Mouse (Mus musculus) thymus, adult 2 months (tissue): ENCODE measurements at regions not wholly inside any gene's neighbourhood (a gene's known extent, or its start where the extent isn't known, plus 50 kb on each side); places are given as distances from the start of the nearest gene placed in this dataset.

Experiments
- DNase-seq: peaks from one replicate; pipeline ENCODE4 v3.0.0; 2021
- H3K27ac ChIP-seq: fragments of 200-500 bp; 2 replicates; pipeline ENCODE4 v1.5.1; 2012; ENCODE audit warnings: low read length, control low read depth; ENCODE audit not compliant: control insufficient read depth, insufficient read depth
- H3K27me3 ChIP-seq: fragments of 200-500 bp; 2 replicates; pipeline ENCODE4 v1.6.1; 2012; ENCODE audit warnings: mild to moderate bottlenecking, low read length, moderate library complexity, mixed read lengths; ENCODE audit not compliant: control insufficient read depth, insufficient read depth
- H3K36me3 ChIP-seq: fragments of 200-500 bp; 2 replicates; pipeline ENCODE4 v1.6.1; 2012; ENCODE audit warnings: mild to moderate bottlenecking, low read length, moderate library complexity; ENCODE audit not compliant: control insufficient read depth, insufficient read depth
- H3K4me1 ChIP-seq: fragments of 200-500 bp; replicated peaks from 2 replicates; pipeline ENCODE4 v1.6.1; 2012; ENCODE audit warnings: low read length; ENCODE audit not compliant: control insufficient read depth, insufficient read depth
- H3K4me3 ChIP-seq: fragments of 200-500 bp; 2 replicates; pipeline ENCODE4 v1.5.1; 2012; ENCODE audit warnings: mild to moderate bottlenecking, low read length, control low read depth, moderate library complexity; ENCODE audit not compliant: control insufficient read depth, insufficient read depth
- CTCF ChIP-seq: fragments of 200-500 bp; IDR thresholded peaks from 2 replicates; pipeline ENCODE4 v1.5.1; 2012; ENCODE audit warnings: mild to moderate bottlenecking, control low read depth, low read length, moderate library complexity, borderline replicate concordance; ENCODE audit not compliant: control insufficient read depth, poor library complexity, insufficient read depth; ENCODE audit errors: extremely low read depth
- POLR2A ChIP-seq: fragments of 200-500 bp; IDR thresholded peaks from 2 replicates; pipeline ENCODE4 v1.6.1; 2012; ENCODE audit warnings: mild to moderate bottlenecking, low read length, control low read depth, moderate library complexity; ENCODE audit not compliant: control insufficient read depth, poor library complexity, insufficient read depth; ENCODE audit errors: extremely low read depth
- WGBS: fragments of 180-500 bp; shearing (Covaris S2); methylation state at CpG from one replicate; pipeline ENCODE4 v1.1.7; 2018; 5-methylcytosine and 5-hydroxymethylcytosine counted together

DNA sequence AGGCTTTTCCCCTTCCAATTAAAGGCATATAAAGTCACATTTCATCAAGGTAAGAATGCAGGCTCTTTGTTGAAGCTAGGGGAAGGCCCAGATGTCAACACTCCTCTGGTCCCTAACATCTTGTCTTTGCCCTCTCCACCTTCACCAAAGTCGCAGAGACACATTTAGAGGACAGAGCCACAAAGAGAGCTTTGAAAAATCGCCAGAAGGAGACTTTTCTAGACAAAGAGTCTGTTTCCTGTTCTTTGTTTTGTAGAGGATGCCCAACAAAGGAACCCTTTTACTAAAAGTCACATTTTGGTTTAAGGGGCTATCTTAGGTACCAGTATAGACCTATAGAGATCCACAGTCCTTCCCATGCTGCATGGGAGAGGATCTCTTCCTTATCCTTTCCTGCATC, 269.9 kb upstream of the Ncam1 start:
- DNase-seq = no peak
- H3K4me3 ChIP-seq = no peak overlapping the region
- H3K4me1 ChIP-seq = no peaks in the 10 kb centered on the region
- H3K36me3 ChIP-seq = no peaks in the 10 kb centered on the region
- no peak overlapping the region for H3K27ac ChIP-seq
- WGBS = 50% methylated on average over 2 of the region's 2 CpGs
- no peaks in the 10 kb centered on the region for H3K27me3 ChIP-seq
- TF ChIP-seq CTCF (no peak), POLR2A (no peak)

DNA sequence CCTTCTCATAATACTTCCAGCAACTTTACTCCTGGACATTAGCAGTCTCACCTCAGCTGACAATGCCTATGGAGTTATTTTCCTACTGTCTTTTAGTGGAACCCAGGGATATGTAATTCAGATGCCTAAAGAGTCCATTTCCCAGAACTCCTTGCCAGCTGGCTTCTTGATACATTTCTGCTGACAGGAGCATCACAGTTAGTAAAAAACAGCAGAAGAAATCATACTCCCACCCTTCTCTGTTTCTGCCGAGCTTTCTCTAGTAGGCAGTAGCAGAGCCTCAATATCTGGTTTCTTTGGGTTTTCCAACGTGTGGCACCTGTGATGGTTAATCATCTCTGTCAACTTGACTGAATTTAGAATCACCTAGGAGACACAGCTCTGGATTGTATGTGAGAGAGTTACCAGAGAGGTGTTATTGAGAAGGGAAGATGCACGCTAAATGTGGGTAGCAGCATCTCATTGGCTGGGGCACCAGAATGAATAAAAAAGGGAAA, 269.1 kb upstream of the Ncam1 start:
- TF ChIP-seq CTCF = no peak
- TF ChIP-seq POLR2A = no peak
- no peaks in the 10 kb centered on the region for H3K4me1 ChIP-seq
- DNase-seq = no peak
- no peak overlapping the region for H3K27ac ChIP-seq
- H3K4me3 ChIP-seq = no peak overlapping the region
- no peaks in the 10 kb centered on the region for H3K36me3 ChIP-seq
- H3K27me3 ChIP-seq = no peaks in the 10 kb centered on the region
- WGBS = 84% methylated on average over 3 of the region's 3 CpGs

DNA sequence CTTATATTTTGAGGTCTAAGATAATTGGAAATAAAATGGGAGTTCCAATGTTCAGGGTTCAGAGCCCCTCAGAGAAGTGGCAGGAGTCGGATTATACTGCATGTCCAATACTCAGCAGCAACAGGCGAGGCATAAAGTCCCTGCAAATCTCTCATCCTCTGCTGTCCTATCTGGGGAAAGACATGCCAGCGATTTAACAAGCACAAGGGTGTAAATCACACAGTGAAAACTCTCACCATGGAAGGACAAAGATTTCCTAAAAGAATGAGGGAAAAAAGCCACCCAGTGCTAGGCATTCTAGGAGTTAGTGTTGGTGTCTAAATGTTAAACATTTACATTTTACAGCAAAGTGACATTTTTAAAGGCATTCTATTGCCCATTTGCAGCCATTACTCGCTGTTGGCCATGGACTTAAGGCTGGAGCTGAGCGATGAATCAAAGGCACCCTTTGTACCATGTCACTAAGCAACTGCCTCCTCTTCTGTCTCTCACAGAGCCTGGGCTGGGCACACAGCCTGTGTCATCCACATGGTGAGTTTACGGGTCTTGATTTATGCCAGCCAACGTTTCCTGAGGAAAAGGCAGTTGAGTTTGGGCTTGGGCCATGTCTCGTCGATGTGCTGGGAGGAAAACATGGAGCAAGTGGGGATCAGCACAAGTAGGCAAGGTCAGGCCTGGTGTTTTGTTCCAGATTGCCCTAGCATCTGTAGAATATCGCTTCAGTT, 265.9 kb upstream of the Ncam1 start:
- Histone ChIP-seq H3K4me1 (no peaks in the 10 kb centered on the region), H3K27me3 (no peaks in the 10 kb centered on the region), H3K27ac (no peak overlapping the region), H3K36me3 (no peaks in the 10 kb centered on the region), H3K4me3 (no peak overlapping the region)
- WGBS = 82% methylated on average over 10 of the region's 10 CpGs
- TF ChIP-seq POLR2A (no peak), CTCF (no peak)
- no peak for DNase-seq

DNA sequence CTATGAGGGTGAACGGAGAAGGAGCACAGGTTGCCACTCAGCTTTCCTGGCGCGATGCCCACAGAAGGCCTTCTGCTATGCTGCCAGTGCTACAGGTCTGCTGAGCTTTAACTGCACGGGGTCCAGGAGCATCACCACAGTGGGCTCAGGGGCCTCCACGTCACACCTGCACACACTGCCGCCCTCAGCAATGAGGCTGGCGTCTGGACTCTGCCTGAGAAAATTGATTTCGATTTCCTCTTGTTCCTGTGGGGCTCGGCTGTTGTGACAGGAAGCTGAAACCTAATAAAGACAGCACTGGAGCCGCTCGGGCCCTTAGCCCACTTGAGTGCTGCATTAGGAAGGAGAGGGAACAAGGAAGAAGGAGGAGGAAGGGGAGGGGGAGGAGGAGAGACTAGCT, 239.5 kb upstream of the Ncam1 start:
- H3K4me1 ChIP-seq = no peaks in the 10 kb centered on the region
- no peaks in the 10 kb centered on the region for H3K27me3 ChIP-seq
- no peak for TF ChIP-seq POLR2A
- TF ChIP-seq CTCF = no peak
- H3K36me3 ChIP-seq = no peaks in the 10 kb centered on the region
- no peak overlapping the region for H3K4me3 ChIP-seq
- WGBS = 39% methylated on average over 11 of the region's 11 CpGs
- H3K27ac ChIP-seq = no peak overlapping the region
- DNase-seq = no peak

DNA sequence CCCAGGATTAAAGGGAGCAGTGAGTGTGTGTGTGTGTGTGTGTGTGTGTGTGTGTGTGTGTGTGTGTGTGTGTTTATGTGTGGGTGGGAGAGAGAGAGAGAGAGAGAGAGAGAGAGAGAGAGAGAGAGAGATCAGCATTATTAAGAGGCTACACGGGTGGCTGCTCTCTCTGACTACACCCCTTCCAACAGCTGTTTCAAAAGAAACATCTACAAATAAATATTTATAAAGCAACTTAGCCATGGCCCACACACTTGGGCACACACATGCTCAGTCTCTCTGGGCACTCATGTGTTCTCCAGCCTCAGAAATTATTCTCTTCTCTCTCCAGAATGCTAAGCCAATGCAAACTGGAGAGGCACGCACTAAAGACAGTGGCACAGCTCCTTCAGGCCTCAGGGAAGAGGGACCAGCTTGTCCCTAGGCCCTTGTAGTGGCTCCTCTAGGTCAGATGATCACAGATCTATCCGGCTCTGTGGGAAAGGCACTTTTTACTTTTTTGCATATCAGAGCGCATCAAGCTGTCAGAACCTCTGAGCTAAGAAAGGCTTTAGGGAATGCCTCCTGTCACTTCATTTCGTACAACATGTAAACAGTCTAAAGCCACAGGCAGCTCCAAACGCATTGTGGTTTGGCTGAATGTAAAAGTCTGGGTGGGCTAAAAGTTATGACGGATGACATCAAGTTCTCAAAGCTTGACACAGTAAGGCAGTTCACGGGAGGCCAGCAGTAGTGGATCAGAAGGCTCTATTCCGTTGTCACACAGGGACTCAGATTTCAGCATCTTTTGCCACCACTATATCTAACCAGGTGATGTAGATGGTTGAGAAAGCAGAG, 233.8 kb upstream of the Ncam1 start:
- WGBS = 74% methylated on average over 9 of the region's 9 CpGs
- H3K27ac ChIP-seq = no peak overlapping the region
- no peak overlapping the region for H3K4me3 ChIP-seq
- DNase-seq = no peak
- H3K27me3 ChIP-seq = no peaks in the 10 kb centered on the region
- no peak for TF ChIP-seq CTCF
- no peak for TF ChIP-seq POLR2A
- no peaks in the 10 kb centered on the region for H3K4me1 ChIP-seq
- no peaks in the 10 kb centered on the region for H3K36me3 ChIP-seq

DNA sequence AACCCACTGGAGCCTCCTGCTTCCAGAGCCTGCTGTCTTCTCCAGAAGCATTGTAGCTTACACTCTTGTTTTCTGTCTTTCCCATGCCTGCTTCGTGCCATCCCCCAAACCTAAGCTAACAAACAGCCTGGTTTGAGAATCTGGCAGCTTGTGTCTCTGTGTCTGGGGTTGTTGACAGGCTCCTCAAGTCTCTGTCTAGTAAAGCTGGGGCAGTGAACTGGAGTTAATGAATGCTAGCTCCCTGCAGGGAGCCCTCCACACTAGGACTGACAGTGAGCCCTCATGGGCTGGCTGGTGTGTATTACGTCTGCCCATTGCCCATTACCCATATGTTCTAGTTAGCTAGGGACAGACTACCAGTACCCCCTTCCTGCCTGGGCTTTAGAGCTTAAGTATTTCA, 232.6 kb upstream of the Ncam1 start:
- Histone ChIP-seq H3K4me3 (no peak overlapping the region), H3K36me3 (no peaks in the 10 kb centered on the region)
- 63% methylated on average over 2 of the region's 2 CpGs for WGBS

More for the DNA sequence above, 232.6 kb upstream of the Ncam1 start:
- H3K4me1 ChIP-seq = no peaks in the 10 kb centered on the region
- H3K27ac ChIP-seq = no peak overlapping the region
- no peak for DNase-seq
- H3K27me3 ChIP-seq = no peaks in the 10 kb centered on the region
- TF ChIP-seq CTCF (no peak), POLR2A (no peak)
